Mouse (Mus musculus) neural tube, embryonic 10.5 days (tissue): ENCODE results near the gene Batf2.
"Not testable (repeated sequence)": the region's sequence is repeated elsewhere in the genome, so short reads cannot be mapped to it uniquely, and the experiment has no call there.

Experiments
- DNase-seq: peaks from one replicate; pipeline ENCODE4 v3.0.0-alpha.2; 2017; ENCODE audit warnings: low spot score; ENCODE audit errors: extremely low spot score

The Batf2 gene

GRCm38 (mm10) chr19:6132171-6132827 lies 8.5 kb upstream of the Batf2 start:
- no peak for DNase-seq

- DNase-seq: not testable (repeated sequence)
These were observed 7.6 kb upstream of the Batf2 start for GRCm38 (mm10) chr19:6133197-6133596.

- no peak for DNase-seq
These were observed 4.4 kb upstream of the Batf2 start for GRCm38 (mm10) chr19:6136397-6136796.

GRCm38 (mm10) chr19:6139701-6140100 lies 1.1 kb upstream of the Batf2 start:
- DNase-seq: no peak

DNA sequence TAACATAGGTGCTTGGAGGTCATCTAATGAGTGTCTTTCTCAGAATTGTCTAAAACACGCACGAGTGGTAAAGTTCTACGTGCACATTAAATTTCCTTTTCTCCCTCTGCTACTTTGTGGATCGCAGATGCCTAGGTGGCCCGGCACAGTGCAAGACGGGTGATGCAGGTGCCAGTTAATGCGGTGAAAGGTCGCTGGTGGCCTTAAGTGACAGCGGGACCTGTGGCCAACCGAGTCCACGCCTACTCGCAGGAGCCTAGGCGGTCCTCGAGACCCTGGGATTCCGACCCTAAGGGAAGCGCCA lies 457 bp upstream of the Batf2 start:
- no peak for DNase-seq

DNA sequence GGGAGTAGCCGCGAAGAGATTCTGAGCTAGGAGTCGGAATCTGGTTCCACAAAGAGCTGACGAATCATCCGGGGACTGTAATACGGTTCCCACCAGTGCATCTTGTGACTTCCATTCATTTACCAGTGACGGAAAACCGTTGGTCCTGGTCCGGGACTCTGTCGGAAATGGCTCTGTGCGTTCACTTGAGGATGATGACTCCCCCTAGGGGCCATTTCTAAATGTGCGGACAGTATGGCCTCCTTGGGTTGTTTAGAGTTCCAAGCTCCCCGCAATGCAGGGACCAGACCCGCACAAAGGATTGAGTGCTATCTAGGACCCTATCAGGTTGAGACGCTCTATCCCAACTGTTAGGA lies 589 bp downstream of the Batf2 start, which contains the start of gene Arl2:
Arl2 (minus strand) TSS at position 155 of the 356 bp plus-strand sequence.
- DNase-seq: peak; percentile 87

- no peak for DNase-seq
These were observed 4.1 kb downstream of the Batf2 start for GRCm38 (mm10) chr19:6144842-6145241.

- no peak for DNase-seq
These were observed 14.4 kb downstream of the Batf2 start for GRCm38 (mm10) chr19:6155174-6155573.

DNA sequence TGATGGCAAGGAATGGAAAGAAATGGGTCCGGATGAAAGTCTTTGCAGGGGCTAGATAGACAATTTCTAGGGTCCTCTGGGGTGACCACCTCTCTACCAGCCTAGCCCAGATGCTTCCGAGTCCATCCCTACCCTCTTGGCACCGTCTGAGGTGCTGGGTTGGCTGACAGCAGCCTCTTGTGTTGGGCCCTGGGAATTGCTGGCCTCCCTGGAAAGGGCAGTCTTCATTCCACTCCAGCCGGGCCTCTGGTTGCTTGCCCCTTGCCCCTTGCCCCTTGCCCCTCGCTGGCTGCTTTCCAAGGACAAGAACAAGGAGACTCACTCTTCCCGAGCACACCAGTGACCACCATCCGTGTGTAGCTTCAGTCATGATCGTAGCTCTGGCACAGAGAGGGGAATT lies 15.6 kb downstream of the Batf2 start:
- no peak for DNase-seq

GRCm38 (mm10) chr19:6157220-6157619 lies 16.4 kb downstream of the Batf2 start:
- no peak for DNase-seq

- DNase-seq: no peak
These were observed 23.2 kb downstream of the Batf2 start for GRCm38 (mm10) chr19:6163872-6164547.

DNA sequence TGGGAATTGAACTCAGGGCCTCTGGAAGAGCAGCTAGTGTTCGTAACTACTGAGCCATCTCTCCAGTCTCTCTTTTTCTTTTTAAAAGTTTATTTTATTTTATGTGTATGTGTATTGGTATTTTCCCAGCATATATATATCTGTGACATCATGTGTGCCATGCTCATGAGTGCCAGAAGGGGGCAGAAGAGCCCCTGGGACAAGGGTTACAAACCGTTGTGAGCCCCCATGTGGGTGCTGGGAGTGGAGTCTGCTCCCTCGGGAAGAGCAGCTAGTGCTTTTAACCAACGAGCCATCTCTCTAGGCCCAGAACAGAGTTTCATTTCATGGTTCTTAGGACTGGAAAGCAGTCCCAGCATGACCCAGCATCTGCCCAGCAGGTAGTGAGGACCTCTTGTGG lies 26.0 kb downstream of the Batf2 start:
- DNase-seq: no peak

GRCm38 (mm10) chr19:6171215-6171614 lies 30.4 kb downstream of the Batf2 start:
- DNase-seq: no peak

DNA sequence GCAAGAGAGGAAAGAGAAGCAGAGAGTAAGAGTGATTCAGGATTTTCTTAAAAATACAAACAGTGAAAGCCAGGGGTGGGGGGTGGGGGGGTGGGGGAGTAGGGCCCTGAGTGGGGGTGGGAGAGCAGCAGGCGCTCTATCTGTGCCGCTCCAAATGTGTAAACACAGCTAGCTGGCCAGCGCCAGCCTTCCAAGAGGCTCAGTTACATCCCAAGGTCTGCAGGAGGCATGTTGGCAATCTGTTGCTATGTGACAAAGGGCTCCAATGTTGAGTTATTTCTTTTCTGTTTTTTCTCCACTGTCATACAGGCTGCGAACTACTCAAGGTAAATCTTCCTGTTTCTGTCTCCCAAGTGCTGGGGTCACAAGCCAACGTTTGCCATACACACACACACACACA lies 34.0 kb downstream of the Batf2 start:
- no peak for DNase-seq

DNA sequence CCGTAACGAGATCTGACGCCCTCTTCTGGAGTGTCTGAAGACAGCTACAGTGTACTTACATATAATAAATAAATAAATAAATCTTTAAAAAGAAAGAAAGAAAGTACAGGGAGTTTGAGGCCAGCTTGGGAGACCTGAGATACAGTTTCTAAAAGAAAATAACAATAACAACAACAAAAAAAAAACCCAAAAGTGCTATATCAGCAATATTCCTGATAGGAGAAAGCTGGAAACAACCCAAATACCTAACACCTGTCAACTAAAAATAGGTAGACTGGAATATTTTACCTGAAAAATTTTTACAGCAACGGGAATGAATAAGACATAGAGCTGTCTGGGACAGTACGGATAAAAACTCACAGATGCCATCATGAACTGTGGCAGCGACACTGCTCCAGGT lies 38.0 kb downstream of the Batf2 start:
- DNase-seq: no peak

- peak; percentile 36 for DNase-seq
These were observed 40.8 kb downstream of the Batf2 start for GRCm38 (mm10) chr19:6181629-6182028.

DNA sequence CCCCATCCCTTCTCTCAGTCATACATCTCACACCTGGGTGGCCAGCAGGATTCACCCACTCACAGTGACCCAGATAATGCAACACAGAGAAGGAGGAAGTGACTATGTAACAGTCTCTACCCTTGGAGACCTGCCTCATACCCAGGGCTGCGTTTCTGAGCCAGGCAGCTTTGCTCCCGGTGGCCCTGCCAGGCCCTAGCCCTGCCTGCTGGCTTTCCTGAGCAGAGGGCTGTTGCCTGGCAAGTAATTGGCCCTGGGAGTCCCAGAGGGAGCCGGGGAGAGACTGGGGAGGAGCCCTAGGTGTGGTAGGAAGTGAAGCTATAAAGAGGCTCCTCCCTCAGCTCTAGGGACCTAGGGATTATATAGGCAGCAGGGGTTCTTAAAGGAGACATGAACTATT lies 41.8 kb downstream of the Batf2 start:
- no peak for DNase-seq

- no peak for DNase-seq
These were observed 43.3 kb downstream of the Batf2 start, which contains the start of gene Majin for GRCm38 (mm10) chr19:6184131-6184530. TSS of gene Majin (plus strand) at chr19:6184388.

DNA sequence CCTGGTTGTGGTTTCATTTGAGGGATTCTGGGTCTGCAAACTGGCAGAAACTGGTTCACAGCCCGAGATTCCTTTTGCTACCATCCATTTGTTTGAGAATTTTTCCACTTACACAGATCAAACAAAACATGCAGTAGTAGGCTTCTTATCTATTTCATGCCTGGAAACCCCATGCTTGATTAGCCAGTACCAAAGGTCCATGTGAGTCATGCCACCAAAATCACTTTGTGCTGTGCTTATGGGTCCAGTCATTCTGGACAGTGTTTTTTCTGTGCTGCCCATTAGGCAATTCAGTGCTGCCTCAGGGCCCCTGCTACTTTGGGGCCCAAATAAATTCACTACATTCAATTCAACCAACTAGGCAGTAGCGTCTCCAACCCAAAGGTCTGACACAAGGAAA lies 63.5 kb downstream of the Batf2 start:
- DNase-seq: no peak

DNA sequence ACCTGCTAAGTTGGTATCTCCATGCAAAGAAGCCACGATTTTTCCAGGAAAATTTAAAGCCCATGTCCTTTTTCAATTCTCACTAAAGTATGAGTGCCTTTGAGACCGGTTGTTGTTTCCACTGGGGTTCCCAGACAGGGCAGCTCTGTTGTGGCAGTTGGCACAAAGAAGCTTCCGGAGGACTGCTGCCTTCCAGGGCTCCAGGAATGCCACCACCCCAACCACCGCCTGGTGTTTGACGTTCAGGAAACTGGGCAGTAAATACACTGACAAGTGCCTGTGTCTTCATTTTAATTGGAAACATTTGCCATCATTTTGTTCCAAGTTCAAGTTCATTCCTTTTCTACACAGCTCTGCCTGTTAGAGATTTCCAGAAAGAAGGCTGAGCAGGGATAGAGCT lies 65.9 kb downstream of the Batf2 start:
- DNase-seq: no peak

- DNase-seq: no peak
These were observed 75.4 kb downstream of the Batf2 start for GRCm38 (mm10) chr19:6216046-6216705.

DNA sequence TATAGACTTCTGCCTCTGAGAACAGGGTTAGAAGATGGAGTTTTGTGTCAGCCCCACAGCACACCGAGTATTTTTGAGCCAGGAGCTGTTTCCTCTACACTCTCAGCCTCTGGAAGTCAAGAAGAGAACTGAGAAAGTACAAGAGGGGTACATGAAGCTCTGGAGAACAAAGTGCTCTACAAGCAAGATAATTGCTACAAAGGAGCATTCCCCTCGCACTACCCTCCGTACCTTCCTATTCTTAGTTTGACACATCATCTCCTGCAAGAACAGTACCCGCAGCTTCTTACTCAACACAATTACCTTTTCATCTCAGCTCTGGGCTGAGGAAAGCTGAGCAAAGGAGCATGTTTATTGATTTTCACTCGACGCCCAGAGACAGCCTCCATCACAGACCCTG lies 77.8 kb downstream of the Batf2 start:
- no peak for DNase-seq
